Mouse (Mus musculus): Measurements from ENCODE around the gene H2-M10.3.
A peak's percentile ranks its signal among the peaks of the same experiment; 100 is the strongest.
"Not testable (repeated sequence)": the region's sequence is repeated elsewhere in the genome, so short reads cannot be mapped to it uniquely, and the experiment has no call there.

Gene H2-M10.3

GRCm38 (mm10) chr17:36368317-36368716, at the start of gene H2-M10.3:
TSS of gene H2-M10.3 (minus strand) at chr17:36368417.
- DNase-seq = not testable (repeated sequence)

GRCm38 (mm10) chr17:36417416-36417815, 49.2 kb upstream of the H2-M10.3 start:
- DNase-seq = no peak

- no peak for DNase-seq
Measured at GRCm38 (mm10) chr17:36415407-36415806, 47.2 kb upstream of the H2-M10.3 start.

GRCm38 (mm10) chr17:36414361-36414760, 46.1 kb upstream of the H2-M10.3 start:
- DNase-seq = no peak

GRCm38 (mm10) chr17:36389907-36390306, 21.7 kb upstream of the H2-M10.3 start:
- no peak for DNase-seq

- not testable (repeated sequence) for DNase-seq
Measured at GRCm38 (mm10) chr17:36362404-36362803, 5.8 kb downstream of the H2-M10.3 start.

GRCm38 (mm10) chr17:36357512-36357911, 10.7 kb downstream of the H2-M10.3 start:
- DNase-seq = peak; percentile 15

- DNase-seq = no peak
Measured at GRCm38 (mm10) chr17:36355763-36356162, 12.5 kb downstream of the H2-M10.3 start.

GRCm38 (mm10) chr17:36355343-36355742, 12.9 kb downstream of the H2-M10.3 start:
- DNase-seq = peak; percentile 44

GRCm38 (mm10) chr17:36326055-36326454, 42.2 kb downstream of the H2-M10.3 start, which contains the start of gene H2-M10.1:
TSS of gene H2-M10.1 (minus strand) at chr17:36326155.
- no peak for DNase-seq

GRCm38 (mm10) chr17:36315689-36316253, 52.4 kb downstream of the H2-M10.3 start:
- DNase-seq = no peak

GRCm38 (mm10) chr17:36315041-36315688, 53.1 kb downstream of the H2-M10.3 start:
- peak; percentile 78 for DNase-seq

Data from cerebellum, adult 11 months (tissue).